Mouse (Mus musculus) lung, embryonic 15.5 days (tissue): ENCODE data around the gene Nelfe. TPM values are rescaled to one million over a fixed set of nuclear protein-coding genes. Genes with fewer than 3 reads are reported as not detected.
"Not testable (repeated sequence)": the region's sequence is repeated elsewhere in the genome, so short reads cannot be mapped to it uniquely, and the experiment has no call there.

Experiments
- ATAC-seq: fragments of 200-750 bp; cut with Nextera tagmentation; 2 replicates; pipeline ENCODE4 v1.8.0; 2017; ENCODE audit warnings: moderate number of reproducible peaks, borderline replicate concordance; ENCODE audit not compliant: low FRiP score, low TSS enrichment; ENCODE audit errors: extremely low read depth
- H3K27ac ChIP-seq: fragments of 300-500 bp; sonication (generic); 2 replicates; pipeline ENCODE4 v1.5.1; 2015; ENCODE audit warnings: moderate library complexity, mild to moderate bottlenecking, inconsistent platforms
- H3K27me3 ChIP-seq: fragments of 300-500 bp; sonication (generic); 2 replicates; pipeline ENCODE4 v1.6.1; 2015; ENCODE audit warnings: inconsistent platforms
- H3K36me3 ChIP-seq: fragments of 300-500 bp; sonication (generic); 2 replicates; pipeline ENCODE4 v1.6.1; 2015; ENCODE audit warnings: inconsistent platforms
- H3K4me1 ChIP-seq: fragments of 300-500 bp; sonication (generic); 2 replicates; pipeline ENCODE4 v1.6.1; 2015; ENCODE audit warnings: inconsistent platforms
- H3K4me2 ChIP-seq: fragments of 300-500 bp; sonication (generic); 2 replicates; pipeline ENCODE4 v1.6.1; 2015; ENCODE audit warnings: inconsistent platforms, mild to moderate bottlenecking, moderate library complexity
- H3K4me3 ChIP-seq: fragments of 300-500 bp; sonication (generic); 2 replicates; pipeline ENCODE4 v1.5.1; 2015; ENCODE audit warnings: mild to moderate bottlenecking, inconsistent platforms
- H3K9ac ChIP-seq: fragments of 300-500 bp; sonication (generic); 2 replicates; pipeline ENCODE4 v1.6.1; 2015; ENCODE audit warnings: inconsistent platforms
- H3K9me3 ChIP-seq: fragments of 300-500 bp; sonication (generic); 2 replicates; pipeline ENCODE4 v1.6.1; 2016; ENCODE audit warnings: inconsistent platforms
- WGBS: fragments of 180-500 bp; shearing (Covaris S2); methylation state at CpG from one replicate; pipeline ENCODE4 v1.1.7; 2015; 5-methylcytosine and 5-hydroxymethylcytosine counted together
- polyA plus RNA-seq: library from polyadenylated mRNA; unstranded; fragments of >200 nt; fragmentation: Nextera tagmentation; extraction: Ambion mirVana; gene quantifications from 2 replicates; pipeline ENCODE4 v1.2.1, GENCODE M21; 2015

Gene Nelfe
- polyA plus RNA-seq, result 92.6 and 95.7 TPM in 2 replicates

DNA sequence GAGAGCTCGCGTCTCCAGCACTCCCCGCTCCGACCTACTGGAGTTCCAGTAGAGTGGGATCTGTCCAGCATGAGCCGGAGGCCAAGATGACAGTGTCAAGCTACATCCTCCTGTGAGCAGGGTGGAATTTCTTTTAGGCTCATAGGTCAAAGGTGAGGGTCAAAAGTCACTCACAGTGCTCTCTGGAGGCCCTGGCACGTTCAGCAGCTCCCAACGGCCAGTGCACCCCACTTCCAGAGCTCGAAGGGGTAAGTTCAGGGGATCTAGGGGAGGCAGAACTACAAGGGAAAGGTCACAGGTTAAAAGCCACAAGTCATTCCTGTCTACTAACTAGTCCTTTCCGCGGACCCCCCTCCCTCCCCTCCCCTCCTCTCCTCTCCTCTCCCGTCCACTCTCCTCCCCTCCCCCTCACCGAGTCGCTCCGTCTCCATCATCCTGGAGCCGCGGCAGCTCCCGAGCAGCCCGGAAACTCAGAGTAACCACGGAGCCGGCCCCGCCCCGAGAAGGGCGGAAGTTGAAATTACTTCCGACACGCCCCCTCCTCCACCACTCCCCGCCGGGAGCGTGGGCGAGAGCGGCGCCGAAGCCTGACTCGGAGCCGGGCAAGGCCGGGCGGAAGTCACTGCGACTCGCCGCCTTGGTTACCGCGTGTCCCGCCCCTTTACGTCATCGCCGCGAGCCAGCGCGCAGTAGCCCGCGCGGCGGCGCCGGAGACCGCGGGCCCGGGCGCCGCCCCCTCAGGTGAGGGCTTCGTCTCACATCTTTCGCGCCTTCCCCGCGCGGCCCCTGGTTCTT lies at the start of gene Nelfe, which contains the start of gene Skiv2l:
Gene Nelfe, plus strand, starts transcription at position 670 of the 795 bp plus-strand sequence.
Gene Skiv2l, minus strand, starts transcription at position 489 of the 795 bp plus-strand sequence.
- ATAC-seq, result peak; percentile 97
- under 1% methylated on average over 65 of the region's 65 CpGs for WGBS
- peaks cover 57% of the 10 kb centered on the region for H3K36me3 ChIP-seq
- no peaks in the 10 kb centered on the region for H3K9me3 ChIP-seq
- H3K27me3 ChIP-seq, result no peaks in the 10 kb centered on the region
- H3K27ac ChIP-seq, result 0 out of 2 replicates have a peak within 1 kb of the TSS, but pooled peaks have one; percentile 0
- peak within 1 kb of the TSS; percentile 94 for H3K4me2 ChIP-seq
- H3K4me1 ChIP-seq, result peaks cover 20% of the 10 kb centered on the region
- H3K9ac ChIP-seq, result peak within 1 kb of the TSS; percentile 83
- H3K4me3 ChIP-seq, result peak within 1 kb of the TSS; percentile 82

DNA sequence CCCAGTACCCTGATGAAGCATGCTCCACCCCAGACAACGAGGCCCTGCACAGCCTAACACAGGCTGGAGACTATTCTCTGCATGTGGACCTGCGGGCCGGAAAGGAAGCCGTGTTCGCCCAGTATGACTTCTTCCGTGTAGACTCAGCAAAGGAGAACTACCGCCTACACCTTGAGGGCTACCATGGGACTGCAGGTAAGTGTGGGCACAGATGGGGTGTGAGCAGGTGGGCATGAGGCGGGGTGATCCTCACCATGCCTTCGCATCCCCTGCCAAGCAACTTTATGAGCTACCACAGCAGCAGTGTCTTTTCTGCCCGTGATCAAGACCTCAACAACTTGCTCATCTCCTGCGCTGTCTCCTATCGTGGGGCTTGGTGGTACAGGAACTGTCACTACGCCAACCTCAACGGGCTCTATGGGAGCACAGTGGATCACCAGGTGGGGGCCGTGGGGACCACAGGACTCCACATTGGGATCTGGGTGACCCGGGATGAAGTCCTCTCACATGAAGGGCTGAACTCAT lies 49.3 kb upstream of the Nelfe start:
- H3K9me3 ChIP-seq, H3K9ac ChIP-seq, H3K27ac ChIP-seq, H3K4me2 ChIP-seq, ATAC-seq, H3K4me1 ChIP-seq, H3K4me3 ChIP-seq, H3K27me3 ChIP-seq, H3K36me3 ChIP-seq: not testable (repeated sequence)
- 89% methylated on average over 16 of the region's 16 CpGs for WGBS

DNA sequence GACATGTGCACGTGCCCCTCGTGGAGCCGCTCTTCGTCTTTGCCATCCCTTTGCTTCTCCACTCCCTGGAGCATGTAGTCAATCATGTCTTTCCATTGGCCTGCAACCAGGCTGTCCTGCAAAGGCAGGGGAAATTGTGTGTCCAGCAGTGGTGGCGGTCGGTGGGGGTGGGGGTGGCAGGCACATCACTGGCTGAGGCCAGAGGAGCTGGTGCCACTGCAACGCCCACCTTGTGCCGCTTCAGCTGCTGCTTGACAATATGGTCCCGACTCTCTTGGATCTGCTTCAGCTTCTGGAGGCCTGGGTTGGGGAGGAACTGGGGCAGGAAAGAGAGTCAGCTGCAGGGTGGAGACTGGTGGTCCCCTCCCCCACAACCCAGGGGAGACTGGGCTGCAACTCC lies 47.4 kb upstream of the Nelfe start:
- H3K9me3 ChIP-seq, H3K4me3 ChIP-seq, H3K27me3 ChIP-seq, H3K27ac ChIP-seq, H3K9ac ChIP-seq, H3K4me2 ChIP-seq, H3K36me3 ChIP-seq, ATAC-seq, H3K4me1 ChIP-seq: not testable (repeated sequence)
- WGBS, result 88% methylated on average over 9 of the region's 9 CpGs

GRCm38 (mm10) chr17:34803367-34803766 lies 46.8 kb upstream of the Nelfe start:
- not testable (repeated sequence) for H3K27ac ChIP-seq, H3K4me1 ChIP-seq, H3K4me3 ChIP-seq, H3K4me2 ChIP-seq, H3K9me3 ChIP-seq, H3K27me3 ChIP-seq, H3K36me3 ChIP-seq, H3K9ac ChIP-seq, ATAC-seq
- 89% methylated on average over 6 of the region's 6 CpGs for whole genome bisulfite sequencing

DNA sequence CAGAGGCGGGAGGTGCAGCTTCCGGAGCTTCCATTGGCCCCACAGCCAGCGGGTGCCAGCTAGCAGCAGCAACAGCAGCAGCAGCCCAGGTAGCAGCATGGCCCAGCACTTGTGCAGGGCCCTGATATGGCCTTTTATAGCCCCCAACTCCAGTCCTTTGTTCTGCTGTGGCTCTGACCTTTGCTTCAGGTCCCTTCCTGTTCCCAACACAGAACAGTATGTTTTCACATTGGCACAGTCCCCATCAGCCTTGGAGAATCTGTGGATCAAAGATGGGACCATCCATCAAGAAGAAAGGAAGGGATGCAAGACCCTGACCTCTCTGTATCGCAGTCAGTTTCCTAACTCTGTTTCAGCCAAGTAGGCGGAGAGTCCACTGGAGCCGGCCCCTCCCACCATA lies 45.9 kb upstream of the Nelfe start, which contains the start of gene Cyp21a1:
Gene Cyp21a1, minus strand, starts transcription at position 261 of the 400 bp plus-strand sequence.
- H3K4me1 ChIP-seq, H3K4me3 ChIP-seq, H3K9me3 ChIP-seq, H3K27me3 ChIP-seq, ATAC-seq, H3K4me2 ChIP-seq, H3K9ac ChIP-seq, H3K36me3 ChIP-seq, H3K27ac ChIP-seq: not testable (repeated sequence)
- 87% methylated on average over 6 of the region's 6 CpGs for WGBS

DNA sequence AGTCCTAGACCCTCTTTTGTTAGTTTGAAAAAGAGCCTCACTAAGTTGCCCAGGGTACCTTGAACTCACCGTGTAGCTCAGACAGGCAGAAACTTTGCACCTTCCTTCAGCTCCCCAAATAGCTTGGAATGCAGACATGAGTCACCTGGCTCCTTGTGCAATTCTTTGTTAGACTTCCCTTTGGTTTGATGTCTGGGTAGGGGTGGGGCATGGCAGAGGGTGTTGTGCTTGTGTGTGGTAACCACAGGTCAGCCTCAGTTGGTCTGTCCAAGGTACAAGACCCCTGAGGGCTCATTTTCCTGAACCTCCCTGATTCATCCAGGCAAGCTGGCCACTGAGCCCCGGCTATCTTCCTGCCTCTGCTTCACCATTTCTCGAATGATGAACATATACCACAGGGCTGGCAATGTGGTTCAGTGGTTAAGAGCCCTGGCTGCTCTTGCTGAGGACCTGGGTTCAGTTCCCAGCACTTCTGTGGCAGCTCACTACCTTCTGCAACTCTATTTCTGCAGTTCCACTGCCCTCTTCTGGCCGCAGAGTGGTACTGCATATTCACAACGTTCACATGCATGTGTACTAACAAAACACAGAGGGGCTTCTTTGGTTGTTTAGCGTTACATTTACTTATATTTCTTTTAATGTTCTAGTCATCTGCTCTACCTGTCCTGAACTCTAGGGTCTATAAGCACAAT lies 45.2 kb upstream of the Nelfe start:
- ATAC-seq, result no peak
- H3K9ac ChIP-seq, result no peak overlapping the region
- 0 out of 2 replicates have a peak, but pooled peaks cover 5% of the 10 kb centered on the region for H3K9me3 ChIP-seq
- no peaks in the 10 kb centered on the region for H3K36me3 ChIP-seq
- no peak overlapping the region for H3K4me3 ChIP-seq
- no peak overlapping the region for H3K4me2 ChIP-seq
- H3K27ac ChIP-seq, result no peak overlapping the region
- WGBS, result 68% methylated on average over 6 of the region's 6 CpGs
- no peaks in the 10 kb centered on the region for H3K4me1 ChIP-seq
- H3K27me3 ChIP-seq, result no peaks in the 10 kb centered on the region

- Histone ChIP-seq H3K27ac (no peak overlapping the region), H3K9me3 (0 out of 2 replicates have a peak, but pooled peaks cover 5% of the 10 kb centered on the region), H3K4me1 (no peaks in the 10 kb centered on the region), H3K4me3 (no peak overlapping the region), H3K4me2 (no peak overlapping the region), H3K9ac (no peak overlapping the region), H3K27me3 (no peaks in the 10 kb centered on the region), H3K36me3 (no peaks in the 10 kb centered on the region)
- ATAC-seq, result no peak
- WGBS, result 53% methylated on average over 3 of the region's 3 CpGs
Observed at GRCm38 (mm10) chr17:34807176-34807575, 43.0 kb upstream of the Nelfe start.

DNA sequence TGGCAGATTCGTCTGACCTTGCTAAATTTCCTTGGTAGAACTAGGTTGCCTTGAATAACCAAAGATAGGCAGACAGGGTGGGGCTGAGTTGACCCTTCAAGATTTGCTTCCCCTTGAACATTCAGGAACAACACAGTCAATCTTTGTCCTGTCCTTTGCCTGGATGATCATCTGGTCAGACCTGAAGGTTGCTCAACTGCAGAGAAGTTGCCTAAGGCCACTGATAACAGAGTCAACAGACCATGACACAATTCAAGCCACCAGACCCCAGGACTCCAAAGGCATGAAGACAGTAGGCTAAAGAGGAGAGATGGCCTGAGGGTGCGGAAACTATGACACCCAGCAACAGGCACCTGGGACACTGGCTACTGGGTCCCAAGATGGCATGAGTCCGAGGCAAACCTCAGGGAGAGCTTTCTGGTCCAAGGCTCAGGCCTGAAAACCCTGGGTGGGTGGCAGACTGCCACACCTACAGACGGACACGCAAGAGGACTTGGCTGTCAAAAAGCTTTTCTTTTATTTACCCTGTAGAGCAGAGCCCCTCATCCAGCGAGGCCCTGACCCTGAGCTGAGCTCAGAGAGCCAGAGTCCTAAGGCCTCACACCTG lies 41.5 kb upstream of the Nelfe start:
- no peak overlapping the region for H3K4me3 ChIP-seq
- no peak overlapping the region for H3K9ac ChIP-seq
- H3K9me3 ChIP-seq, result 0 out of 2 replicates have a peak, but pooled peaks cover 5% of the 10 kb centered on the region
- H3K4me2 ChIP-seq, result no peak overlapping the region
- ATAC-seq, result no peak
- 72% methylated on average over 6 of the region's 6 CpGs for WGBS
- no peaks in the 10 kb centered on the region for H3K27me3 ChIP-seq
- no peaks in the 10 kb centered on the region for H3K36me3 ChIP-seq
- no peak overlapping the region for H3K27ac ChIP-seq
- H3K4me1 ChIP-seq, result no peaks in the 10 kb centered on the region

DNA sequence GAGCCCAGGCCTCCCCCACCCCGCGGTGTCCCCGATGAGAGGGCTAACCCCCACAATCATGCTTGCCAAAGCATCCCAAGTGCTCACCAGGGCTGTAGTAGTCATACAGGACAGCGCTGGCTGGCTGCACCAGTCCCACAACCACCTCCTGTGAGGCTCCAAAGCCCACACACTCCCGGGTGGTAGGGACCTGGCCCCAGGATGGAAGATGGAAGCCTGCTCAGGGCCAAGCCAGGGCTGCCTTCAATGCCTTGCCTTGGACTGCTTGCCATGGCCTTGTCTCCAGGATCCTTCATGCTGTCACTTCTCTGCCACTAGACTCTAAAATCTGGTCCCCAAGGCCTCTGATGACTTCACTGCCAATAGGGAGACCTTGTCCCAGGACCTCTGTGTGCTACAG lies 39.8 kb upstream of the Nelfe start:
- 87% methylated on average over 5 of the region's 5 CpGs for WGBS
- H3K4me2 ChIP-seq, H3K9ac ChIP-seq, H3K36me3 ChIP-seq, H3K27ac ChIP-seq, ATAC-seq, H3K27me3 ChIP-seq, H3K4me3 ChIP-seq, H3K9me3 ChIP-seq, H3K4me1 ChIP-seq: not testable (repeated sequence)

- H3K27ac ChIP-seq, H3K4me3 ChIP-seq, H3K27me3 ChIP-seq, H3K4me2 ChIP-seq, H3K9ac ChIP-seq, ATAC-seq, H3K9me3 ChIP-seq, H3K4me1 ChIP-seq, H3K36me3 ChIP-seq: not testable (repeated sequence)
- 77% methylated on average over 8 of the region's 8 CpGs for WGBS
Observed at GRCm38 (mm10) chr17:34810811-34811210, 39.4 kb upstream of the Nelfe start.

DNA sequence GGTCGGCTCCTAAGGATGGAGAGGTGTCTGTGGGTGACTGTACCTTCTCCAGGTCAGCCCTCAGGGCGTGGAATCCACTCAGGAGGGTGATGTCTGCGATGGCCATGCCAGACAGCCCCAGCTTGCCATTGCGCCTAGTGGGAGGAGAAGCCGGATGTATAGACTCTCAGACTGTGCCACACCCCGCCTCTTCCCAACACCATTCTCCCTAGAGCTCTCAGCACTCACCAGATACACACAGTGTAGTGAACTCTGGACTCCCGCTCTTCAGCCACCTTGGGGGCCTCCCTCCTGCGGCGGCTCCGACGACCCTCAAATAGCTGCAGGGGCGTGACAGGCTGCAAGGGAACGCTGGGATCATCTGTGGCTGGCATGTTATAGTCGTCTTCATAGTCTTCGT lies 38.9 kb upstream of the Nelfe start:
- no peak overlapping the region for H3K4me3 ChIP-seq
- no peaks in the 10 kb centered on the region for H3K4me1 ChIP-seq
- H3K9me3 ChIP-seq, result no peaks in the 10 kb centered on the region
- H3K4me2 ChIP-seq, result no peak overlapping the region
- 65% methylated on average over 15 of the region's 15 CpGs for WGBS
- H3K36me3 ChIP-seq, result no peaks in the 10 kb centered on the region
- no peak overlapping the region for H3K9ac ChIP-seq
- no peak overlapping the region for H3K27ac ChIP-seq
- no peaks in the 10 kb centered on the region for H3K27me3 ChIP-seq
- no peak for ATAC-seq
